Mouse (Mus musculus) 416B (cell line): ENCODE measurements at regions not wholly inside any gene's neighbourhood (a gene's known extent, or its start where the extent isn't known, plus 50 kb on each side); places are given as distances from the start of the nearest gene placed in this dataset.

Experiments
- DNase-seq: peaks from one replicate; pipeline ENCODE4 v3.0.0; 2011; ENCODE audit warnings: low read depth

GRCm38 (mm10) chr10:97383881-97384280 lies 95.5 kb upstream of the Dcn start:
- DNase-seq, result no peak

- no peak for DNase-seq
These were observed 92.1 kb upstream of the Dcn start for GRCm38 (mm10) chr10:97387196-97387876.

- DNase-seq, result no peak
These were observed 89.5 kb upstream of the Dcn start for GRCm38 (mm10) chr10:97389647-97390590.

DNA sequence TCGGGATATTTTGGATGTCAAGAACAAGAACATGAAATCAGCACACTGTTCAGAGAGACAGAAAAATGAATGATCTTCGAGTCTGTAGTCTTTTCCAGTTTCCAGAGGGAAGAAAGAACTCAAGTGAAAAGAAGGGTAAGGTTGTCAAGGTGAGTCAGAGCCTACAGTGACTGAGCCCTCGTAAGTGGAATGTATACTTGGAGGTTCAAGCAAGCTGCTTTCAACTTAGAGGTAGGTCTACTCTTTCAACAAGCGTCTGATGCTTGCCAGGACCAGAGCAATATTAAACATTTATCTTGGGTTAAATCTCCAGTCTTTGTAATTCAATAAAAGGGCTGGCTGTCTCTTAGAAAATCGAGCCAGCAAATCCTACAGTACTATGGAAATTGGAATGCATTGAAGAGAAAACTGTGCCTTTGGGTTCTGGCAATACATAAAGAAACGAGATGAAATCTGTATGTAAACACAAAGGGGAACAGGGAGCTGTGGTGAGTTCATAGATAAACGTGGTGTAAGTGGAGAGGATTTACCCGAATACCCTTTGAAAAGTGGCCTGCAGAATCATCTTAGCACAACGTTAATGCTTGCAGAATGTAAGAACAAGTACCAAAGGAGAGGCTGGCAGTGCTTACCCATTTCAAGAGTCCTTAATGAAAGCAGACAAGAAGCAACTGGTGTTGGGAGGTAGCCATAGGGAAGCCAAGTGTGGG lies 82.2 kb upstream of the Dcn start:
- DNase-seq, result no peak

- DNase-seq, result no peak
These were observed 81.5 kb upstream of the Dcn start for GRCm38 (mm10) chr10:97397896-97398295.

DNA sequence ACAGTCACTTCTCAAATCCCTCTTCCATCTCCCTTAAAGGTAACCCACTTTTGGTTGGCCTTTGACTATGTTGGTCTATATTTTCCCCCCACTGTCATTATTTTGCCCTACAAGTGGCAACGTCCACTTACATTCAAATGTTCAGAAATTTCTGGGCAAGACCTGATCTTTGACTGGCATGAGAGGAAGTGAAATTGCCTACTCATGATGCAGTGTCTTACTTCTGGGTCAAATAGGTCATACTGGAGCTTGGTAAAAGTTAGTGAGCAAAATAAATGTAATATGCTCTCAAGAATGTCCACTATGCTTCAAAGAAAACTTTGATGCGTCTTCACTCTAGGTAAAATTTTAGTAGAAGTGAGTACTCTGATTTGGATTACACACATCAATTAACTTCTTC lies 76.9 kb upstream of the Dcn start:
- DNase-seq, result no peak

GRCm38 (mm10) chr10:97404076-97404787 lies 75.2 kb upstream of the Dcn start:
- DNase-seq, result no peak

GRCm38 (mm10) chr10:97409181-97409581 lies 70.2 kb upstream of the Dcn start:
- DNase-seq, result no peak

DNA sequence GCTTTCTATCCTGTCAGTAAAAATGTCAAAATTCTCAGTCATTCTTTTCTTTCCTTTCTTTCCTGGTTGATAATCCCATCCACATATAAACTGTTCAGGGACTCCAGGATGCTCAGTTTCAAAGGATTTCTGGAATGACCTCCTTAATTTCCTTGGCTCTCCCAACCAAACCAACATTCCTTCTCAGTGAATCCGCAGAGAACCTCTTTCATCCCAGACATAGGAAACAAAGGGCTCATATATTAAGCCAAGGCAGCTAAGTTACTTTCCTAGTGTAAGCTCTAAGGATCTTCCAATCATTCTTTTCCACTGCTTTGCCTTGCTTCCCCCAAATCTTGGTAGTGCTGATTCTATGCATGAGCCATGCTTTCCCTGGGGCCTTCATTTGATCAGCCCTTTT lies 69.5 kb upstream of the Dcn start:
- DNase-seq, result no peak

GRCm38 (mm10) chr10:97422579-97422978 lies 56.8 kb upstream of the Dcn start:
- no peak for DNase-seq

DNA sequence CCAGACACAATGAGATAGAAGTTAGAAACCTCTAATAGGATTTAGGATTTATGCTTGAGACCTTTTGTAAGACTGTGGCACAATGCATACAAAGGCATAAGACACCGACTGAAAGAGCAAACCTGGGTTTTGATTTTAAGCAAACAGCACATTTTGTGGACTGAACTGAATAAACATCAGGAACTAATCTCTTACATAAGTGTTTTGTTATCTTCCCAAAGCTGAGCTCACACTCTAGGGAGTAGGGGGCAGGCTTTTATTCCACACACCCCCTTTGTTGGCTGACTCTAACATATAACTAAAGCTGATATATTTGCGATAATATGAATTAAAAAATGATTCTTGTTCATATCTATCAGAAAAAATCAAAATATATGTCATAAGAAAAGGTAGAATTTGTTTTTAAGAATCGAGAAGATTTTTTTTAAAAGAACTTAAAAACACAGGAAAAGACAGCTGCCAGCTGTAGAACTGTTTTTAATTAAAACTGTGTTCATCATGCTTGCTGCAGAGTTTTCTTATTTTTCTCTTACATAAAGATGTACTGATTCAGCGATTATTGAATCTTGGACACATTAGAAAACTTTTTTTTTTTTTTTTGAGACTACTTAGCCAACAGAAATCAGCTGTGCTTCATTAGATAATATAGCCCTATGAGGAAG lies 56.2 kb upstream of the Dcn start:
- DNase-seq, result no peak
